Mouse (Mus musculus) lung, embryonic 14.5 days (tissue): ENCODE data around the gene Ppp2ca. TPM values are rescaled to one million over a fixed set of nuclear protein-coding genes. Genes with fewer than 3 reads are reported as not detected.

Source experiments
- ATAC-seq: fragments of 200-750 bp; cut with Nextera tagmentation; 2 replicates; pipeline ENCODE4 v1.8.0; 2017; ENCODE audit warnings: mild to moderate bottlenecking, moderate TSS enrichment, moderate library complexity; ENCODE audit not compliant: insufficient read depth
- DNase-seq: peaks from one replicate; pipeline ENCODE4 v3.0.0-alpha.2; 2015
- H3K27ac ChIP-seq: fragments of 300-500 bp; sonication (generic); 2 replicates; pipeline ENCODE4 v1.5.1; 2014; ENCODE audit warnings: low read depth, mild to moderate bottlenecking, moderate library complexity
- H3K27me3 ChIP-seq: fragments of 300-500 bp; sonication (generic); 2 replicates; pipeline ENCODE4 v1.6.1; 2014; ENCODE audit warnings: low read length, control low read depth; ENCODE audit not compliant: insufficient read depth
- H3K36me3 ChIP-seq: fragments of 300-500 bp; sonication (generic); 2 replicates; pipeline ENCODE4 v1.6.1; 2014; ENCODE audit warnings: control low read depth; ENCODE audit not compliant: insufficient read depth
- H3K4me1 ChIP-seq: fragments of 300-500 bp; sonication (generic); 2 replicates; pipeline ENCODE4 v1.6.1; 2014; ENCODE audit warnings: antibody characterized with exemption, control low read depth; ENCODE audit not compliant: insufficient read depth
- H3K4me2 ChIP-seq: fragments of 300-500 bp; sonication (generic); 2 replicates; pipeline ENCODE4 v1.6.1; 2014; ENCODE audit warnings: mild to moderate bottlenecking
- H3K4me3 ChIP-seq: fragments of 300-500 bp; sonication (generic); 2 replicates; pipeline ENCODE4 v1.5.1; 2014; ENCODE audit warnings: low read depth, low read length
- H3K9ac ChIP-seq: fragments of 300-500 bp; sonication (generic); 2 replicates; pipeline ENCODE4 v1.6.1; 2014
- H3K9me3 ChIP-seq: fragments of 300-500 bp; sonication (generic); 2 replicates; pipeline ENCODE4 v1.6.1; 2016; ENCODE audit warnings: low read depth, low read length, control low read depth
- CTCF ChIP-seq: IDR thresholded peaks from 2 replicates; pipeline ENCODE4 v1.5.1; 2016; ENCODE audit warnings: antibody characterized with exemption, low read depth
- WGBS: fragments of 180-500 bp; shearing (Covaris S2); extraction: QIAGEN DNeasy Blood & Tissue Kit; methylation state at CpG from one replicate; pipeline ENCODE4 v1.1.7; 2014; 5-methylcytosine and 5-hydroxymethylcytosine counted together
- microRNA-seq: library from miRNA; unstranded; fragments of <30 nt; microRNA quantifications from one replicate; pipeline ENCODE4, GENCODE M21; 2016; ENCODE audit warnings: borderline number of aligned reads
- polyA plus RNA-seq: library from polyadenylated mRNA; unstranded; fragments of >200 nt; fragmentation: Nextera tagmentation; extraction: Ambion mirVana; gene quantifications from 2 replicates; pipeline ENCODE4 v1.2.1, GENCODE M21; 2014

Ppp2ca gene
- polyA plus RNA-seq, 1 experiment from 2014 or later, result 95.3 TPM

- Histone ChIP-seq H3K4me3 (peak overlapping the region; percentile 47), H3K4me2 (peak overlapping the region; percentile 71), H3K4me1 (no peaks in the 10 kb centered on the region), H3K9ac (peak overlapping the region; percentile 40; the same call in 1 of the 2 replicates), H3K36me3 (no peaks in the 10 kb centered on the region), H3K27me3 (peaks cover 11% of the 10 kb centered on the region), H3K9me3 (no peaks in the 10 kb centered on the region), H3K27ac (no peak overlapping the region)
- 5% methylated on average over 12 of the region's 12 CpGs for WGBS
- no peak for TF ChIP-seq CTCF
- ATAC-seq, result no peak
- DNase-seq, result peak; percentile 54
These were observed 70.0 kb downstream of the Ppp2ca start for GRCm38 (mm10) chr11:52168461-52168860.

Small RNAs within 50 kb of the gene (microRNA-seq; reads per million reads assigned to microRNA genes)
- gene Gm24157, result not detected
- 13.8 reads per million, percentile 26 among the genes with 10 or more reads in this experiment for gene Mir3061

Other genes with a start within 250 kb of the Ppp2ca start
- gene Jade2, start 241.0 kb upstream of the Ppp2ca start, polyA plus RNA-seq, result 1.3 and 1.6 TPM in 2 replicates
- 107 and 109 TPM in 2 replicates for gene Cdkn2aipnl, start 131.0 kb upstream of the Ppp2ca start, polyA plus RNA-seq
- 126 and 128 TPM in 2 replicates for gene Ube2b, start 97.9 kb upstream of the Ppp2ca start, polyA plus RNA-seq
- 8.5 and 9.4 TPM in 2 replicates for gene Cdkl3, start 94.5 kb upstream of the Ppp2ca start, polyA plus RNA-seq
- not detected in 2 replicates for gene Olfr1373, start 46.8 kb downstream of the Ppp2ca start, polyA plus RNA-seq
- gene Olfr1371, start 115.3 kb downstream of the Ppp2ca start, polyA plus RNA-seq, result not detected in 2 replicates
- 781 and 807 TPM in 2 replicates for gene Skp1a, start 133.3 kb downstream of the Ppp2ca start, polyA plus RNA-seq
- 64.2 and 68.8 TPM in 2 replicates for gene Tcf7, start 184.3 kb downstream of the Ppp2ca start, polyA plus RNA-seq